Mouse (Mus musculus) left cerebral cortex, postnatal 4 days (tissue): Measurements from ENCODE around the gene Prr36. TPM values are rescaled to one million over a fixed set of nuclear protein-coding genes. Genes with fewer than 3 reads are reported as not detected.
A peak's percentile ranks its signal among the peaks of the same experiment; 100 is the strongest.
"Not testable (repeated sequence)": the region's sequence is repeated elsewhere in the genome, so short reads cannot be mapped to it uniquely, and the experiment has no call there.

Source experiments
- DNase-seq: peaks from one replicate; pipeline ENCODE4 v3.0.0-alpha.2; 2022
- intact Hi-C: fragments of 180-260 bp; cut with DNase I; formaldehyde crosslinking; loops from one replicate; pipeline ENCODE4 v1.15.1; 2025
- total RNA-seq, 2 experiments: library from RNA; stranded (reverse); gene quantifications; 2 replicates each; pipeline ENCODE4 v1.2.3; 2021

Gene Prr36
- 100 to 1,000 TPM; 108 to 109 TPM for total RNA-seq

DNA sequence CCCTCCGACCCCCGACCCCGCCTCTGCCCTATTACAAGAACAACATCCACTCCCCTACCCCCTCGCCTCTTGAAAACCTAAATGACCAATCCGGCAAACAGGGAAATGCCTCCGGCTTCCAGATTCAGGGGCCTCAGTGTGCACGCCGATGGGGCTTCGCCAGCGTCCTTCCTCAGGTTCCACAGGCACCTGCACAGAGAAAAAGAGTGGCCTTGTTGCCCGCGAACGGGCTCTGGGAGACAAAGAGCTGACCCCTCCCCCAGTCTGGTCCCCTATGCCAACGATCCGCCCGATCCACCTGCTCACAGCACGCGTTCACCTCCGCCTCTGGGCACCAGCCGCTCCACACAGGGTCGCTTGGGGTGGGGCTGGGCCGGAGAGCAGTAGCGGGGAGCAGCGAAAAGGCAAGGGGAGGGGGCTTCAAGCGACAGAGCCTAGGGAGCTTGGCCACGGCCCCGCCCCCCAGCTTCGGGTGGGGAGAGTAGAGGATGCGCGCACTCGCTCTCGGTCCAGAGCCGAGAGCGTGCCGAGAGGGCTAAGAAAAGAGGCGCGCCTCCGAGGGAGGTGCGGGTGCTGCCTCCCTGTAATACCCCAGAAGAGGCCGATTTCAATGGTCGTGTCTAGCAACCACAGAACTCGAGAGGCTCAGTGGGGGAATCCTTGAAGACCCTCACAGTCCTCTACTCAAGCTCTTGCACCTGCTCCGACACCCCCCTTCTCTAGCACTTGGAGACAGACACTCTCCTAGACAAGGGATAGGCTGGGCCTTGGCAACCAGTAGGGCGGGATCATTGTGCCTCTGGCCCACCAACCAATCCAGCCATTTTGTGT lies at the start of gene Prr36:
TSS of gene Prr36 (minus strand) at position 669 of the 831 bp plus-strand sequence.
- intact Hi-C loops: no loop called here
- DNase-seq: peak; percentile 91

DNA sequence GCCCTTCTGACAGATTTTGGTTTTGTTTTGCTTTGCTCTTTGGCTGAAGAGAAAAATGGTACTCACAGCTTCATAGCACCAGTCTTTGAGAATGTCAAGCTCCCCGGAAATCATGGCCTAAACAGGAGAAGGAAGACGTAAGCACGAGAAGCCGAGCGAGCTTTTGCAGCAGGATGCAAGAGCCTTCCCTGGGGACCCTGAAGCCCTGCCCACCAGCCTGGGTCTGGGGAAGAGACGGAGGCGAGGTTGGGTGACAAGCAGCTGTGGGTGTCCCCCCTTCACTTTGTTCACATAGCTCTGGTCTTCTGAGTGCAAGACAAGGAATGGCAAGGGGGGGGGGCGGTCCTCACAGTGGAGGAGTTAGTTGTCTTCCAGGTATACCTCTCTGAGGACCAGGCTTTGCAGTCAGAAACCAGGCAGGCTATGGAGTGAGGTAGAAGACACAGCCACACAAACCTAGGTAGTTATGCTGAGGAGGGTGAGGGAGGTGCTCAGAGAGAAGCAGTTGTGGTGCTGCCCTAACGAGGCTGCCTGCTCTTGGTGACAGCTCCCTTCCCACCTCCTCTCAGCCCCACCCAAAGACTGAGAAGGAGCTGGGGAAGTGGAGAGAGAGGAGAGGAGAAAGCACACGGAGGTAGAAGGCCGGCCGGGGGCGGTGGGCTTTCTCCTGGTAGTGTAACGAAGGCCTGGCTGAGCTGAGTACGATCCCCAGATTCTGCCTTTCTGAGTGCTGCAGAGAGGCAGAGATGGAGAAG lies 48.1 kb upstream of the Prr36 start:
- intact Hi-C loops: no loop called here
- DNase-seq: no peak

GRCm38 (mm10) chr8:4263105-4263791 lies 46.0 kb upstream of the Prr36 start:
- DNase-seq: no peak
- intact Hi-C loops: no loop called here

- intact Hi-C loops: no loop called here
- no peak for DNase-seq
Observed at GRCm38 (mm10) chr8:4259805-4260170, 42.5 kb upstream of the Prr36 start.

GRCm38 (mm10) chr8:4259125-4259804 lies 42.0 kb upstream of the Prr36 start, which contains the start of gene Ctxn1:
Gene Ctxn1, minus strand, starts transcription at chr8:4259274.
- peak; percentile 97 for DNase-seq
- intact Hi-C loops: no loop called here

DNA sequence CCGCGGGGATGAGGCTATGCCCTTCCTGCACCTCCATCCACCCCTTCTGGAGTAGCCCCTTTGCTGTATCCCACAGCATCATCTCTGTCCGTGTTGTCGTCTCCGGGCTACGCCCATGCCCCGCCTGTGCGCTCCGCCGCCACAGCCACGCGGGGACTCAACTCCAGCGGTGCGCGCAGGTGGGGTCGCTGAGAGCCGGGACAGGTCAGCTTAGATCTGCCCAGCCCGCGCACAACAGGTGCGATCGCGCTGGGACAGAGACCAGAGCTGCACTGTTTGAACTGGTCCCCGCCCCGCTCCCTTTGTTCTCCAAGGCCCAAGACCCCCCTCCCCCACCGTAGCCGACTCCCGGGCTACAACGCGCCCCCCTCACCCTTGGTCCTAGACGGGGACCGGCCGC lies 41.4 kb upstream of the Prr36 start:
- intact Hi-C loops: no loop called here
- DNase-seq: no peak

GRCm38 (mm10) chr8:4258233-4258632 lies 41.0 kb upstream of the Prr36 start:
- intact Hi-C loops: no loop called here
- DNase-seq: peak; percentile 91

DNA sequence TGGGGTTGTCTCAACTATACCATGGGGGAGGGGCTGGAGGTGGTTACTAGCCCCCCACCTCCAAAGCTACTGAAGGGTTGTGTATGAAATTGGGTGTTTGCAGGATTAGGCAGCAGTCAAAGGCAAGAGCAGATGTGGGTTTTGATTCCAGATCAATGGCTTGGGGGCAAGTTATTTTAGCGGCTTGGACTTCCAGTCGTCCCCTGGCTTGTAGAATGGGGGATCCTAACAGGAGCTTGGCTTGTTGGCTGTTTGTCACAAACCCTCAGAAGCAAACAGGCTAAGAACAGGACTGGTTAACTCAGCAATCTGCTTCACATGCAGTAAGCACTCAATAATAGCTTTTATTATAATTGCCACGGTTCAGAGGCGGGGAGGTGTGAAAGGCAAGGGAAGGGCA lies 40.1 kb upstream of the Prr36 start:
- intact Hi-C loops: no loop called here
- no peak for DNase-seq

GRCm38 (mm10) chr8:4256911-4257310 lies 39.7 kb upstream of the Prr36 start:
- intact Hi-C loops: no loop called here
- DNase-seq: no peak

DNA sequence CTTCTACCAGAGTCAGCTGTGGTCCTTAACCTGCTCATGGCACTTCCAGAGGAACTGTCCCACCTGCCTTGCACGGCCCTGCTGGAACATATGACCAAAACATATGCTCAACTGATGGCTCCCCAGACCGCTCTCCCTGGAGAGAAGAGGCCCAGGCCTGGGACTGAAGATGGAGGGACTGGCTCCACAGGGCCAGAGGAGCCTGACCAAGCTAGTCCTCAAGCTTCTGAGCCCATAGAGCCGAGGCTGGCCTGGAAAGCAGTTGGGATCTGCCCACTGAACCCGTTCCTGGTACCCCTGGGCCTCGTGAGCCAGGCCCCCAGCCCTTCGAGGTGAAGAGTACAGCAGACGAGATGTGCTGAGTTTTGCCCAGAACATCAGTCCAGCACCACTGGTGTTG lies 38.2 kb upstream of the Prr36 start:
- DNase-seq, intact Hi-C loops: not testable (repeated sequence)

DNA sequence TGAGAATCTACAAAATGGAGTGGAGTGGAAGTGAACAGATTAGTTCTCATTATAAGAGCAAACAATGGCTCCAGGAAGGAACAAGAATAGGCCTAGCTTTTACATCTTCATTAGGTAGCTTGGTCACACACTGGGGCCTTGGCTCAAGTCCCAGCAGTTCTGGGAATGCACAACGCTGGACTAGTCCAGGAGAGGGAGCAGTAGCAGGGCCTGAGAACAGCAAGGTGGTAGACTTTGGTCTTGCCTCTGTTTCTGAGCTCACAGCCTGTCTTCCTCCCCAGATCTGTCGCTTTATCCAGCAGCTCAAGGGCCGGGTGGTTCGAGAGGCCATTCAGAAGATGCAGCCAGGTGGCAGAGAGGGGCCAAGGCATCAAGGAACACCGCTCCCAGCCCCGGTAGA lies 36.7 kb upstream of the Prr36 start:
- DNase-seq: peak; percentile 88
- intact Hi-C loops: no loop called here

GRCm38 (mm10) chr8:4252934-4253841 lies 35.9 kb upstream of the Prr36 start, which contains the start of gene Snapc2:
Gene Snapc2, plus strand, starts transcription at chr8:4253080.
- intact Hi-C loops: no loop called here
- peak; percentile 96 for DNase-seq

- intact Hi-C loops: no loop called here
- no peak for DNase-seq
Observed at GRCm38 (mm10) chr8:4252116-4252760, 35.0 kb upstream of the Prr36 start.

- DNase-seq: peak; percentile 89
- intact Hi-C loops: no loop called here
Observed at GRCm38 (mm10) chr8:4250306-4250970, 33.2 kb upstream of the Prr36 start.

GRCm38 (mm10) chr8:4249213-4249612 lies 32.0 kb upstream of the Prr36 start:
- no peak for DNase-seq
- intact Hi-C loops: no loop called here

GRCm38 (mm10) chr8:4247951-4248540 lies 30.8 kb upstream of the Prr36 start, which contains the start of gene Tgfbr3l:
Gene Tgfbr3l, plus strand, starts transcription at chr8:4248214.
- intact Hi-C loops: no loop called here
- DNase-seq: no peak

GRCm38 (mm10) chr8:4247241-4247640 lies 30.0 kb upstream of the Prr36 start:
- intact Hi-C loops: no loop called here
- DNase-seq: no peak

GRCm38 (mm10) chr8:4245737-4246136 lies 28.5 kb upstream of the Prr36 start:
- DNase-seq: no peak
- intact Hi-C loops: no loop called here
